Mouse (Mus musculus): ENCODE results near the gene Cdc20.

DNA sequence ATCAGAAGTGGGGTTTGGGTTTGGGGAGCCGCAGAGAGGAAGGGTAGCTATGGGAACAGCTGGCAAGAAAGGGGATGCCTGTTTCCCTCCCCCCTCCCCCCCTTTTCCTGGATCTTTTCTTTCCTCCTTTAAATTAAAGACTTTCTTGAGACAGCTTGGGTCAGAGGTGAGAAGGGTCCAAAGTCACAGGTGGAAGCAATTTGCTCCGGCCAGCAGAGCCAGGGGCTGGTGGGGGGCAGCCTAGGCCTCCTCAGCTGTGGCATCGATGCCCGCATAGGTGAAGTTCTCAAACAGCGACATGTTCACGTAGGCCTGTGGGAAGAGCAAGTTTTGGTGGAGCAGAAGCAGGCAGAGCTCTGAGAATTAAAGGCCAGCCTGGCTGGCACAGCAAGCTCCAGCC lies 34.1 kb upstream of the Cdc20 start:
- TF ChIP-seq REST (IDR thresholded peaks at IDR 0.05; ENCODE audit: insufficient read depth, insufficient read length), result no peak
- TF ChIP-seq USF1 (IDR thresholded peaks at IDR 0.05; ENCODE audit: low read depth), result no peak
- no peak for TF ChIP-seq POLR2A (IDR thresholded peaks at IDR 0.05; ENCODE audit: insufficient read length, low read depth)
- TF ChIP-seq E2F4 (IDR thresholded peaks at IDR 0.05; ENCODE audit: insufficient read depth), result no peak
- TF ChIP-seq MYOG (IDR thresholded peaks at IDR 0.05; ENCODE audit: control insufficient read depth in 1 of 3, insufficient read depth in 1 of 3, insufficient read length in 2 of 3, low read depth in 2 of 3), result no peak
- TF ChIP-seq TCF12 (IDR thresholded peaks at IDR 0.05; ENCODE audit: insufficient read depth, poor library complexity, severe bottlenecking), result no peak
- no peak for TF ChIP-seq CEBPB (IDR thresholded peaks at IDR 0.05; ENCODE audit: insufficient read depth, poor library complexity, severe bottlenecking)
- no peak for TF ChIP-seq SRF (IDR thresholded peaks at IDR 0.05; ENCODE audit: control insufficient read depth, insufficient read length, low read depth)
- no peak for TF ChIP-seq POLR2AphosphoS2 (IDR thresholded peaks at IDR 0.05; ENCODE audit: insufficient read length, low read depth)
- TF ChIP-seq MAX (IDR thresholded peaks at IDR 0.05; ENCODE audit: low read depth), result no peak
- no peak for TF ChIP-seq MYOD1 (IDR thresholded peaks at IDR 0.05; ENCODE audit: control insufficient read depth in 1 of 3, insufficient read length in 2 of 3, low read depth in 2 of 3)
